Mouse (Mus musculus): ENCODE measurements around the gene Acot7.
"Not testable (repeated sequence)": the region's sequence is repeated elsewhere in the genome, so short reads cannot be mapped to it uniquely, and the experiment has no call there.

Acot7 gene

DNA sequence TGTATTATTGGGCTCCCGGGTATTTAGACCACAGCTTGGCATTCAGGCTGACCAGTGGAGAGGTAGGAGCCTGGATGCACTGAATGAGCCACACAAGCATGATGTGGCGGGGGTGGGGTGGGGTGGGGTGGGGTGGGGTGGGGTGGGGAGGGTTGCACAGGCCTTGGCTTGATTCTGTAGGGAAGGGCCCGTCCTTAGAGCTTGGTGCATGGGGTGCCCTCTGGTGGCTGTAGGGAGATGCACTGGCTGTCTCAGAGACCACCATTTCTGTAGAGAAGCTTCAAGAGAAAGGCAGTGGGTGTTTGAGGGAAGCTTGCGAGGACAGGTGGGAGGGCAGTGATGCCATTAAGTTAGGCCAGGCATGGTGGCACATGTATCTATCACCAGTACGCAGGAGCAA, 34.6 kb downstream of the Acot7 start:
- DNase-seq = peak; percentile 29 to 62

DNA sequence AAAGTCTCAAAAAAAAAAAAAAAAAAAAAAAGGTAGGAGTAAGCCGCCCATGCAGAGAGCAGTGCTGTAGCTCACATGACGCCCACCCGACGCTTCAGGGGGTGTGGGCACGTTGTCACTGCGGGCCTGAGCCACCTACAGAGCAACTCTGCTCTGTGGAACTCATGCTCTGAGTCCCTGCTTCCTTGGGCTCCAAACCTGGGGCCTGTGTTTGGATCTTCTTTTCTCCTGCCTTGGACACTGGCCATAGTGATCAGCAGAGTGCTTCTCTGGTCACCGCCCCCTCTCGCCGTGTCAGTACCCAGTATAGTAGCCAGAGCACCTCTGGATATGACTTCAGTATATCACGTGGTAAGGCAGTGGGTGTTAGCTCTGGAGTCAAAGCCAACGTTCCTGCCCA, 35.0 kb downstream of the Acot7 start:
- DNase-seq = no peak

DNA sequence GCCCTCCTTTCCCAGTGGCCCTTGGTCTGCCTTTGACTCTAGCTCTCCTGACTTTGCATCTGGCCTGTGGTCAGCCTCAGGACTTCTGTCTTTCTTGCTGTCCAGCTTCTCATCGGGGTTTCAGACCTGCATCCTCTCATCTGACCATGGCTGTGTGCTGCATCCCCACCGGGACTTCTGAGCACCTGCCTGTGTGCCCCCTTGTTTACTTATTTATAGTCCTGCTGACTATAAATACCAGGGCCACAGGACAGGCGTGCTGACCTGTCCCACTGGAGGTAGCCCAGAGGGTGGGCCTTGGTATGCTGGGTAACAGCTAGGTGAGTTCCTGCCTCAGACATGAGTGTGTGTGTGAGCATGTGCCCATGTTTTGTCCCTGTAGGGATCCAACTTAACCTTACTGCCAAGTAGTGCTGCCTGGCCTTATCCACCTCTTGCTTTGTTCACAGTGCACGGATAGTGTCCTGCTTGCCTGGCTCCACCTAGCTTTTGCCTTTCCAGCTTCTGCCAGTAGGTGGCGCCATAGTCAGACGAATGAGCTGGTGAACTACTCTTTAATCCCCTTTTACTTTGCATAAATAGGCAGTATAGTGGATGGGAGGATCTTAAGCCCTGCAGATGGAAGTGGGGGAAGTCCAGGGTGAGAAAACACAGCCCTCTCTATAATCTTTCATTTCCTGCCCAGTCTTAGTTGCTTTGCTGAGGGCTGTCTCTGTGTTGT, 36.0 kb downstream of the Acot7 start:
- DNase-seq = peak; percentile 63 to 90

DNA sequence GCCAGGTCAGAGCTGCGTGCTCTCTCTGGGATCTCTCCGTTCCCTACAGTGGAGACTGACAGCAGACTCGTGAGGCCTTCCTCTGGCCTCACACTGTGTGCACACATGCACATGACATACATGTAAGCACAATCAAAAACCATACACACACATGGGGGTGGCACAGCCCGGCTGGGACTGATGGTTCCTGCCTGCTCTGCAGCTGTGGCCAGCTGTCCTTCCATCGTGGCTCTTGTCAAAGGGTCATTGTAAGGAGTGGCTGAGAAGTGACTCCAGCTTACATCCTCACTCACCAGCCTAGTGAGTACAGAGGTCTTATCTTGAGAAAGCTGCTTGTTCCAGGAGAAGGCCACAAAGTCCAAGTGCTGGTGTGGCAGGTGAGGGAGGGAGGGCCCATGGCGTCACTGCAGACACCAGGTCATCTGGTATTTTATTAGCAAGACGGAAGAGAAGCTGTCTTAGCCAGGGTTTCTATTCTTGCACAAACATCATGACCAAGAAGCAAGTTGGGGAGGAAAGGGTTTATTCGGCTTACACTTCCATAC, 37.0 kb downstream of the Acot7 start:
- DNase-seq = no peak

DNA sequence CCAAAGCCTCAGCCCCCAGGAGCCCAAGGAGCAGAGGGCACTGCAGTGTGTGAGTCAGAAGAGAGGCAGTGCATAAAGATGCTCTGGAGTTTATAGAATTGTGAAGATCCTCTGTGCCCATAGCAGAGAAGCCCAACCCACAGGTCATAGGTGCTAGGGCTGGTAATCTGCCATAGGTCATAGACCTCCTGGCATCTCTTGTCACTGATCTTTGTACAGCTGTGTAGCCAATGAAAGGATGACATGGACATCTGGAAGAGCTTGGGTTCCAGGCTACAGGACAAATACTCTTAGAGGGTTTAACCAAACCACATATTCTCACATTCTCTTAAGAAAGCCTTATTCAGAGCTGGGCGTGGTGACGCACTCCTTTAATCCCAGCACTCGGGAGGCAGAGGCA, 41.7 kb downstream of the Acot7 start:
- no peak for DNase-seq

DNA sequence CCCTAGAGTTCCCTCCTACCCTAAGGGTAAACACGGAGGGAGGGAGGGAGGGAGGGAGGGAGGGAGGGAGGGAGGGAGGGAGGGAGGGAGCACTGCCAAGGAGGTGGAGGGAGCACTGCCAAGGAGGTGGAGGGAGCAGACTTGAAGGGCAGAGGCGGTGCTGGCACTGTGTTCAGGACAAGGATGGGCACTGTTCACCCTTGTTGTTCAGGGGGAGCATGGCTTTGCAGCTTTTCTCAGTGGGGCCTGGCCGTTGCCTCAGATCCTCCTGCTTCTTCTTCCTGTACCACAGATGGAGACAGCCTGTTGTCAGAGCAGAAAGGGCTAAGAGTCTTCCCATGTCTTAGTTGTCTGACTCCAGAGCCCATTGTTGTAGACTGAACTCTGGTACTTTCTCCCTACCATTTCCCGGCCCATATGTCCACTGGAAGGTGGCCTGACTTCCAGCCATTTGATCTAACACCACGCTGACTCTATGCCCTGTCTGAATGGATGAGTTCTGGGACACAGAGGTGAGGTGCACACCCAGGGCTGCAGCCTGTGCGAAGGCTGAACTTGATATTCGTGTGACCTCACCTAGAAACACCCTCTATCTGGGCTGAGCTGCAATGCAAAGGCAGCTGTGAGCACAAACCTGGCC, 43.0 kb downstream of the Acot7 start:
- no peak for DNase-seq

DNA sequence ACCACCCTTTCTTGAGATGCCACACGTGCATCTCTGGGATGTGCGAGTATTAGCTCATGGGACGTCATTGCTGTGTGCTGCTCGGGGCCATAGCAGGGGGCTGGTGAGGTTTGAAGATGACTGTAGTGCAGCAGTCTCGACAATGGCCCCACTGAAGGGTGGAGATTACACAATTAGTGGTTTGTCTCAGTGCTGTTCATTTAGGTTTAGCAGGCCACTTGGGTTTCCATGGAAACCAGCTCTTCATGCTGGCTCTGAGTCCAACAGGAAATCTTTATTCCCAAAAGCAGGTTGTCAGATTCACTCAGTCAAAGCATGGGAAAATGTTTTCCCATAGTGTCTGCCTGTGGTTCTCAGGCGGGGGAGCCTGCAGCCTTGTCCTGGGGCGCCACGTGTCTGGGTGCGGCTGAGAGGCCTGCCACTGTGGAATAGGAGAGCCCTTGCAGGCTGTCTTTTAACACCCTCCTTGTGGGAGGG, 43.5 kb downstream of the Acot7 start:
- no peak for DNase-seq

DNA sequence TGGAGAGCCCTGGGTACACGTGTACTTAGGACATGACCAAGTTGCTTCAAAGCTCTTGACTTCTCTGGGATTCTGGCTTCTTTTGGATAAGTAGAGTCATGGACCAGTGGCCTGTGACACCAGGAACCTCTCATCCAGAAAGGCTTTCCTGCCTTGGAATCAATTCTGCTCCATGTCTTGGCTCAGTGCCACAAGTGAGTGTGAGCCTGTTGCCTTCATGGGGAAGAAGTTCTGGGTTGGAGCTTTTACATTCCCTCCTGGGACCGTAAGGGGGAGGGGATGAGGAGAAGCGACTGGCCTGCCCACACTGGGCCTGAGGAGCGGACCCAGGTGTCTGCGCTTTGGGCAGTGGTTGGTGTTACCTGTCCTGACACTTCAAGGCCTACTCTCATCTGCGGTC, 44.2 kb downstream of the Acot7 start:
- DNase-seq = no peak

DNA sequence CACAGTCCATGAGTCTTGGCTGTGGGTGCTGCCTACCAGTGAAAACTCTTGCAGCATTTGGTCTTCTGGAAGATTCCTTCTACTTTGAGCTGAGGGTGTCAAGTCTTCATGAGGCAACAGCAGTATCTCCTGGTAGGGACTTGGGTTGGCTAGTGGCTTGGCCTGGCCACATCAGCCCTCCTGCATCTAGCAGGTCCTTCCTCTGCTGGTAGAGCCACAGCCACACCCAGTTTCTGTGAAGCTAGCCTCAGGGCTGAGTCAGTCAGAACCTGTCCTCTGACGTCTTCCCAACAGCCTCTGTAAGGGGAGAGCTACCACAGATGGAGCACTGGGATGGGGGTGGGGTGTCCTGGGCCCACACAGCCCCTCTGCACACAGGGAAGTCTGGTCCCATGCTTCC, 44.6 kb downstream of the Acot7 start:
- no peak for DNase-seq

DNA sequence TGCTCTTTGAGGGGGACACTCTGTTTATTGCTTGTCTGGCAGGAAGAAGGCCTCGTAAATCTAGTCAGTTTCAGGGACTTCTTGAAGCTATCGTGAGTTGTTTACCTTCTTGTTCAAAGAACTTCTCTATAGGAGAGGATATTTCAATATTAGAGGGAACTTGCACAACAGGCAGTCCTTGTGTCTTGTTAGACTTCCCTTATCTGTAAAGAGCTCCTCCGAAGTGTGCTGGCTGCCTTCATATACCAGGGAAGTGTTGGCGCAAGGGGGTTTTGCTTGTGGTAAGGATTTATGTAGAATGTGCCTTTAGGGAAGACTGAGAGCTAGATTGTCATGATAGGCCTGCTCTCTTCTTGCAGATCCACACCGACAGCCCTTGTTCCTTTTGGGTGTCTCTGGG, 46.2 kb downstream of the Acot7 start:
- no peak for DNase-seq

DNA sequence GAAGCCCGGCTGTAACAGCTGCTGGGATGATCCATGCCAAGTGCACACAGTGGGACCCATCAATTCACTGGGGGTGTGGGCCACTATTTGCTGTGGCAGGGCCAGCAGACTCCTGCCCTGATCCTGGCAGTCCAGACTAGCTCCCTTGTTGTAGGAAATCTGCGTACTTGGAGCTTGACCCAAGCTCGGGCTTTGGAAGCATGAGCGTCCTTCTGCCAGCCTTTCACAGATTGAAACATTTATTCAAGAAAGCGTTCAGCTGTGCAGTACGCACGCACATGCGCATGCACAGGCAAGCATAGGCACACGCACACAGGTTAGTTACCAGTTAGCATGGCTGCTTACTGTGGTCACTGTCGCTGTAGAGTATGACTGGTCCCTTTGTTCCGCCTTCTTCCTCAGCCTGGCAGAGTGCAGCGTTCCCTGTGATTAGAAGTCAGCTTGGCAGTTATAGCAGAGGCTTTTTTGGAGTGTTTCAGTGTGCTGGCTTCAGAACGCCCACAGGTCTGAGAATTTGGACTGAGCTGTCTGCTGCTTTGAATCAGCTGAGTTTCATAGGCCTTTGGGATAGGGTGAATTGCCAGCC, 49.1 kb downstream of the Acot7 start:
- no peak for DNase-seq

DNA sequence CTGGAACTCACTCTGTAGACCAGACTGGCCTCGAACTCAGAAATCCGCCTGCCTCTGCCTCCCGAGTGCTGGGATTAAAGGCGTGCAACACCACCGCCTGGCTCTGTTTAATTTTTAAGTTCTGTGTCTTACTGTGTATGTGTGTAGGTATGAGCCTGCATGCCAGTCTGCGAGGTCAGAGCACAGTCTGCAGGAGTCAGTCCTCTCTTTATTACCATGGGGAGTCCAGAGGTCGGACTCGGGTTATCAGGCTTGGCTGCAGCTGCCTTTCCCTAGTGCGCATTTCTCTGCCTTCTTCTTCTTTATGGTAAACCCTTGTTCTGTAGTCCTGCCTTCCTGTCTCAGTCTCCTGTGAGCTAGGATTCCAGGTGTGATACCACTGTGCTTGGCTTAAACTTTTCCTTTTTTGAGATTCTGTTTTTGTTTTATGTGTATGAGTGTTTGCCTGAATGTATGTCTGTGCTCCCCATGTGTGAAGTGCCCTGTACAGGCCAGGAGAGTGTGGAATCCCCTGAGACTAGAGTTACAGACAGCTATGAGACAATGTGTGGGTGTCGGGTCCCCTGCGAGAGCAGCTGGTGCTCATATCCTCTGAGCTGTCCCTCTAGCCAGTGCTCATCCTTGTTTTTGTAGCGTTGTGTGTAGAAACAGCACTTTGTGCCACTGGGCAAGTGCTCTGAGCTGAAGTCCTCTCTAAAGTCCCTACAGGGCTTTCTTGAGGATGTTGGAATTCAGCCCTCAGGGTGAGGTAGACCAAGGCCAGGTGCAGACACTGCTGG, 50.0 kb downstream of the Acot7 start:
- DNase-seq = no peak

DNA sequence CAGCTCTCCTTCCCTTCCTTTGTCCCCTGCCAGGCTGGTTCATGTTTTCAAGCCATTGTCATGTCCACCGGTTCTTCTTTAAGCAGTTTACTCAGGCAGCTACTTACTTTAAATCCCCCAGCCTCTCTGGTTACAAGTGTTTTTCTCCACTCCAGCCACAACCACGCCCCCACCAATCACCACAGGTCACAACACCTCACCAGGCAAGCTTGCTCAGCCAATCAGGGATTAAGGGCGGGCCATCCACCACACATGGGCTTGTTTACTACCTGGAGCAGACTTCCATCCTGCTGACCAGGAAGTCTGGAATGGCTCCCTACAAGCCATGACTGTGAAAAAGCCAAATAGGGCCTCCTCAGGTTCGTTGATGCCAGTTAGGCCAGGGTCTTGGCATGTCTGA, 52.4 kb downstream of the Acot7 start:
- DNase-seq = not testable (repeated sequence)

DNA sequence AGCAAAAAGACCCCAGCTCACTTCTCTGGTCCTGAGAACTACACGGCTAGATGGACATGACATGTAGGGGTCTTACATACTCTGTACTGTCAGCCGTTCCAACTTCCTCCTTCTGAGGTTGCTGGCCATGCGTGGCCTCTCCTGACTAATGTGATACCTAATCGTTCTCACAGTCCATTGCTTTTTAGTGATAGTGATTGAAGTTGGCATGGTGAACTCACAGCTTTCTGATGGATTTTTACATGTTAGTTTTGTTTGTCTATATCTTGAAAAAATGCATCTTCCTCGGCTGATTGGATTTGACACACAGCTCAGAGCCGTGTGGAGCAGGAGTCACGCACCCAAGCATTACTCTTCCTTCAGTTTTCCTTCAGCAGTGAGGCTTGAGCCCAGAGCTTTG, 53.4 kb downstream of the Acot7 start:
- no peak for DNase-seq

DNA sequence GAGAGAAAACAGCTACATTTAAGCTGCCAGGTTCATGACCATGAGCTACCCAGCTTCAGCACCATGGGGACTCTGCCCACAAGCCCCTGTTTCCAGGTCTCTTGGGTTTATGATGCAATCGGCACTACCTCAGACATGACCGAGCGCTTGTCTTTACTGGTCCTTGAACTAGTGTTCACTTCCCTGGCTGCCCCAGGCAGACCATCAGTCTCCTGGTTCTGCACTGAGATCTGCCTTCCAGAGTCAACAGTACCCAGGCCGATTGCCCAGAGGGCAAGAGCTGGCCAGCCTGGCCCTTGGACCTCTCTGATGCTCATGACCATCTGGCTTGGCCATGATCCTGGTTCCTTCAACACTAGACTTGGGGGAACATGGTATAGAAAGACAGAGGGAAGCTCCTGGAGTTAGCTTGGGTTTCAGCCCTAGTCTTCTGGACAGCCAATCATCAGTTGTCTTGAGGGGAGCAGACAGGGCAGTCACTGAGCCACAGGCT, 54.5 kb downstream of the Acot7 start:
- no peak for DNase-seq

DNA sequence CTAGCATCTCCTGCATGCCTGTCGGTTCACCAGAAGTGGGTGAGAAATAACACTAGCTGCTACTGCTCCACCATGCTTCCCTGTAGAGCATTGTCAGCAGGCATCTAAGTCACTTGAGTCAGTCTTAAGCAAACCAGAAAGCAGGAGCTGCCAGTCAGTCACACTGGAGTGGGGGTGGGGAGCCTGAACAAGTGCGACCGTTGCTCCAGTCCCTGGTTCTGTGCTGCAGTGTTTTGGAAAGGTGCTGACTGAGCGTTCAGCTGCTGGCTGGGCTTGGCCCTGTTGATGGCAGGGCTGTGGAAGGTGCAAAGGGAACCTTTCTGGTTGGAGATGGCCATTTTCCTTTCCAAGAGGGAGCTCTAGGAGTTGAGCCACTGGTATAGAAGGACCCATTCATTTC, 62.0 kb downstream of the Acot7 start:
- no peak for DNase-seq

DNA sequence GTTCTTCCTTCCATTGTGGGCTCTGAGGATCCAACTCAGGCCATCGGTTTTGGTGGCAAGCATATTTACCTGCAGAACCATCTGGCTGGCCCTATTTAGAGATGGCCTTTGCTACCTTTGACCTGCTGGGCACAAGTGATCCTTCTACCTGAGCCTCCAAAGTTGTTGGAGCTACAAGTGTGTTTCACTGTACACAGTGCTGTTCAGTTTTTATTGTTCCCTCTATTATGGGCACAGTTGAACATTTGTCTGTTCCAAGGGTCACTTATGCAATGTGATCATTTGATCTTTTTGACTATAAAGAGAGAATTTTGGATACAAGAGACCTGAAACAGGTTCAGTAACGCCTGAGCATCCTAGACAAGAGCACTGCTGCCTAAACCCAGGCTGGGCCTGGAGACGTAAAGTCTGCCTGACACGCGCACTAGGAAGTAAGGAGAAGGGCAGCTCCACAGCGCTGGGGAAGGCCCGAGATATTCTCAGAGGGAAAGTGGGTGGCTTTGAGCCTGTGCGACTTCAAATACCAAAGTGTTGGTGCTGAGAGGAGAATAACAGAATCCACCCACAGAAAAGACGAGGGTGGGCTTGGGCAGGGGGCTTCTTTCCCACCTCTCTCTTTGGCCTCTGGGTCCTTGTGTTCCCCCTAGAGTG, 65.4 kb downstream of the Acot7 start:
- no peak for DNase-seq

DNA sequence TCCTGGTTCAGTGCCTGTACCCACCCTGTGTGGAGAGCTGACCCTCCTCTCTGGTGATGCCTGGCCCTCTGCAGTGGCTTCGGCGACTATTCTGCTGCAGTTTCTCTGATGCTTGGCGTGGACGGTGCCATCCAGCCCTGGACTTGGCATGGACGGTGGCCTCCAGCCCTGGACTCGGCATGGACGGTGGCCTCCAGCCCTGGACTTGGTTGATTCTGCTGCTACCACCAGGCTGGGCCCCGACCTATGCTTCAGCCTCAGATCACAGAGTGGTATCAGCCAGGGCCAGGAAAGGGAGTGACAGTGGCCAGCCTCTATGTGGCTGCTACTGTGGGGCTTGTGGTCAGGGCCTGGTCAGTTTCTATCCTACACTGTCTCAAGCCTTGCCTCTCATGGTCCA, 66.0 kb downstream of the Acot7 start:
- no peak for DNase-seq

DNA sequence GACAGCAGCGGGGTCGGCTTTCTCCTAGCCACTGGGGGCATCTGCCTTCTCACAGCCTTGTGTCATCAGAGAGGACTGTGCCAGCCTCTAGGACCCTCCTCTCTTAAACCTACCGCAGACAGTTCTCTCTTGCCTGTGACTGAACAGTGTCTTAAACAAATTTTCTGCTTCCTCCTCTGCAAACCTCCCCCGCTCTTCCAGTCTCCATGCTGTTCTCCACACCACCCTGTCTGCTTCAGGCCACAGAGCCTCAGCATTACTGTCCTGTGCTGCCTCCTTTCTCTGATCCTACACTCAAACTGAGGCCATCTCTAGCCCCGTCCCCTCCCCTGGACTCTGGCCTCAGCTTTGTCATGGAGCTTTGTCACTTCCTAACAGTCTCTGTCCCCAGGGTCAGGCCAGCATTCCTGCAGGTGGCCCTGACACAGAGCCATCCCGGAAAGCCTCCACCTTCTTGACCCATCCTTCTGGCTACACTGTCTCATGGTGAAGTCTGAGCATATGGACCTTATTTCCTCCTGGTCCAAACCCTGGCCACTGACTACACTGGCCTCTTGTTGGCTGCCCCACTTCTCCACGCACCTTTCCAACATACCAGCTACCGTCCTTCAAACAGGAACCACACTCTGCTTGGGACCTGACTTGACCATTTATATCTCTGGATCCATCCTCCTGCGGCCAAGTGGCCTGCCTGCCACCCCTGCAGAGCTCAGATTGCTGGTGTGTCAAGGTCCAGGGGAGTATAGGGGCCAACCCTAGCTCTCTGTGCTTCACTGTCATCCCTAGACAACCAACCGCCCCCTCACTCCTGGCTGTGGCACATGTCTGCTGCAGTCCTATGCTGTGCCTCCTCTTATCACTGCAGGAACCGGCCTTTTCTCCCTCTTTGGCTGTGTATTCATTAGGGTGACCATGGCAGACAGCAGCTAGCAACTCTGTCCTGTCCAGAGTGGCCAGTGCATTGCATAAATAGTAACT, 66.9 kb downstream of the Acot7 start:
- no peak for DNase-seq

DNA sequence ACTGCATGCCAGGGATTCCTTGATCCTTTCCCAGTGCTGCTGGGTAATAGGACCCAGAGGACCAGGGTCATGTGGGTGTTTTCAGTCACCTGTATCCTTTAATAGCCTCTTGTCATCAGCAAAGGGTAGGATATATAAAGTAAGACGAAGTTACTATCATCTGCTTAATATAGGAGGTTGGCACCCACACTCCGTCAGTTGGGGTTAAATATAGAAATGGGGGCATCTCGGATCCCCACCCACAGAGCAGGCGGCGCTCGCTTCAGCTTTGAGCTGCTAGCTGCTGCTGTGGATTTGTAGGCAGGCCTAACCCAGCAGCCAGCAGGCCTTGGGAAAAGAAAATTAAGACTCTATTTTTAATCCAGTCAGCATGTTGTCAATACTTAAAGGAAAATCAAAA, 68.1 kb downstream of the Acot7 start:
- DNase-seq = no peak

DNA sequence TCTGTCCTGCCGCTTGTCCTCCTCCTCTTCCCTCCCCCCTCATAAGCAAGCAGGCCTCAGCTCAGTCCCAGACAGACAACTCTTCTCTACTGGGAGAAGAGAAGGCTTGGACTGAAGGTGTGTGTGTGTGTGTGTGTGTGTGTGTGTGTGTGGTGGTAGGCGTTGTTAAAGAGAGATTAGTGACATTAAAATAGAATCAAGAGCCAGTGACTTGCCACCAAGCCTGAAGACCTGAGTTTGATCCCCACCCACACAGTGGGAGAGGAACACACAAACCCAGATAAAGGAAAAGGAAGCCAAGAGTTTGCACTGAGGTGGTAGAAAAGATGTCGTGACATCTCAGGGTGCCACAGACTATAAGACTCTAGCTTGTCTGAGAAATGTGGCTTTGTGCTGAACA, 69.3 kb downstream of the Acot7 start:
- DNase-seq = no peak
